Mouse (Mus musculus) bone marrow macrophage, adult 2 months (primary cell): ENCODE results near the gene Cldn2. TPM values are rescaled to one million over a fixed set of nuclear protein-coding genes. Genes with fewer than 3 reads are reported as not detected.
"Not testable (repeated sequence)": the region's sequence is repeated elsewhere in the genome, so short reads cannot be mapped to it uniquely, and the experiment has no call there.

Experiments used
- H3K27ac ChIP-seq: 2 replicates; pipeline ENCODE4 v1.5.1; 2012; ENCODE audit warnings: low read depth, low read length; ENCODE audit not compliant: insufficient read depth
- H3K4me1 ChIP-seq: 2 replicates; pipeline ENCODE4 v1.6.1; 2012; ENCODE audit warnings: low read length; ENCODE audit not compliant: control insufficient read depth, insufficient read depth
- H3K4me3 ChIP-seq: 2 replicates; pipeline ENCODE4 v1.5.1; 2012; ENCODE audit warnings: mild to moderate bottlenecking, low read length, moderate library complexity; ENCODE audit not compliant: insufficient read depth
- CTCF ChIP-seq: IDR thresholded peaks from 2 replicates; pipeline ENCODE4 v1.5.1; 2012; ENCODE audit warnings: low read depth, mild to moderate bottlenecking, low read length, moderate library complexity
- POLR2A ChIP-seq: IDR thresholded peaks from 2 replicates; pipeline ENCODE4 v1.6.1; 2012; ENCODE audit warnings: mild to moderate bottlenecking, low read depth, low read length, borderline replicate concordance
- polyA plus RNA-seq: library from polyadenylated mRNA; stranded (reverse); fragments of >200 nt; gene quantifications from 2 replicates; pipeline ENCODE4 v1.2.4, GENCODE M21; 2012; ENCODE audit not compliant: missing spikeins, insufficient read depth, insufficient read length

The Cldn2 gene
- not detected in 2 replicates for polyA plus RNA-seq

DNA sequence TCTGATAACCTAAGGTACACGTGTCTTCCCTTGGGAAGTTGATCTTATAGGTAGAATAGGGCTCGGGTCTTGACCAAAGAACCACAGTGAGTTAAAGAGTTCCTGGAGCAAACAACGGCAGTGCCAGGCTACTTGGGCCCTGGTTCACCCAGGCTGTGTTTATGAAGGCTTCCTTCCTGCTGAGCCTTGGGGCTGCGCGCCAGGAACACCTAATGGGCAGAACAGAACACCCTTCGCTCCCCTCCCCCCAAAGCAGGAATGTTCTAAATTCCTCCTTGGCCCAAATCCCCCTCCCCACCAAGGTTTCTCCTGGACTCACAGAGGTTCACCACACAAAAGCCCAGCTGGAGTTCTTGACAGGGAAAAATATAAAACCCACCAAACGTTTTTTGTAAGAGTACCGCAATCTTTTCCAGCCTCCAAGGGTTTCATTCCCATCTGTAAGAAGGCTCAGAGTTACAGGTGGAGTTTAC is at the start of gene Cldn2:
TSS of gene Cldn2 (plus strand) at position 423 of the 473 bp plus-strand sequence.
- no peaks in the 10 kb centered on the region for H3K4me1 ChIP-seq
- TF ChIP-seq POLR2A (no peak), CTCF (no peak)
- no peak within 1 kb of the TSS for H3K4me3 ChIP-seq
- H3K27ac ChIP-seq = no peak within 1 kb of the TSS

DNA sequence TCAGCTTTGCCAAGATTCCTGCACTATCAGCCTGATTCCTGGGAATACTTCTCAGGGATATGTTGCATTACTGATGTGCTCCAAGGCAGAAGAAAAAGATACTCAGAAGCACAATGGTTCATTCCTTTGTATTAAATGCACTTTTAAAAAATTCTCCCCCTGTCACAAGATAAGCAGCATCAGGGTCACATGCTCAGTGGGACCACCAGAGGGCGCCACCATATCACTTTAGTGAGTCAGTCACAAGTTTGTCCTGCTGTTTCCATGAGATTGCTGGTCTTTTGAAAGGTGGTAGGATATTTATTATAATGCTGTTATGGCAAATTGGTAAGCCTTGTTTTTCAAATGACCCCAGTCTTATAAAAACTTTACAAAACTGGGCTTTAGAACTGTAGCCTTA is 48.8 kb upstream of the Cldn2 start:
- H3K4me1 ChIP-seq = no peaks in the 10 kb centered on the region
- no peak overlapping the region for H3K4me3 ChIP-seq
- H3K27ac ChIP-seq = no peak overlapping the region
- no peak for TF ChIP-seq CTCF
- no peak for TF ChIP-seq POLR2A

DNA sequence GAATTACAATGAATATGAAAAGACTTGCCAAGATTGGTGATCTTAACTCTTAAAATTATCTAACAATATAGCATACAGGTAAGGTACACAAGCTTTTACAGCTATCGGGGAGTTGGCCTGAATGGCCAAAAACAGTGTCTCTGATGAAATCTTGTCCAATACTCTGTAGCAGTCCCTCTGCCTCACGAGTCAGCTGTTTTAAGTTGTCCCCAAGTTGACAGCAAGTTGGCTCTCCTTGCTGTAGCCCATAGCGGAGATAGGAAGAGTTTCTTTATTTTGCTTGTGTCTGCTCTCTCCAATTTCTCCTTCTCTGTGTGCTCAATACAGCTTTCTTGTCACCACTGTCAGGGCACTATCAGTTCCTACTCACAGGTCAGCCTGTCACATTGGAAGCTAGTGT is 42.0 kb upstream of the Cldn2 start:
- H3K4me3 ChIP-seq, H3K27ac ChIP-seq, H3K4me1 ChIP-seq: not testable (repeated sequence)

DNA sequence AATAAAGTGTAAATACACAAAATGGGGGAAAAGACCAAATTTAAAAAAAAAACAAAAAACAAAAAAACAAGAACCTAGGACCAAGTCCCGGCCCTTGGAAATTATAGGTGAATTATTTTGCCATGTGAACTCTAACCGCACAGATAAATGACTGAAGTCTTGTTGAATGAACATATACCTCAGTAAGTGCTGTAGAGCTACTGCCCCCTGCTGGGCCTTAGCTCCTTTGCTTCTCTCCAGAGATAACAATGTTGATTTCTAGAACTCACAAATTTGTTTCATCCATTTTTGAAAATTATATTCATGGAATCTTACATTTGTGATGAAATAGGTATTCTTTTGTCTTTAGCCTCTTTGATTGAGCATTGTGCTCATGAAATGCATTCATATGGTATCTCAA is 38.1 kb upstream of the Cldn2 start:
- TF ChIP-seq POLR2A (no peak), CTCF (no peak)
- Histone ChIP-seq H3K4me1 (no peaks in the 10 kb centered on the region), H3K4me3 (no peak overlapping the region), H3K27ac (no peak overlapping the region)

DNA sequence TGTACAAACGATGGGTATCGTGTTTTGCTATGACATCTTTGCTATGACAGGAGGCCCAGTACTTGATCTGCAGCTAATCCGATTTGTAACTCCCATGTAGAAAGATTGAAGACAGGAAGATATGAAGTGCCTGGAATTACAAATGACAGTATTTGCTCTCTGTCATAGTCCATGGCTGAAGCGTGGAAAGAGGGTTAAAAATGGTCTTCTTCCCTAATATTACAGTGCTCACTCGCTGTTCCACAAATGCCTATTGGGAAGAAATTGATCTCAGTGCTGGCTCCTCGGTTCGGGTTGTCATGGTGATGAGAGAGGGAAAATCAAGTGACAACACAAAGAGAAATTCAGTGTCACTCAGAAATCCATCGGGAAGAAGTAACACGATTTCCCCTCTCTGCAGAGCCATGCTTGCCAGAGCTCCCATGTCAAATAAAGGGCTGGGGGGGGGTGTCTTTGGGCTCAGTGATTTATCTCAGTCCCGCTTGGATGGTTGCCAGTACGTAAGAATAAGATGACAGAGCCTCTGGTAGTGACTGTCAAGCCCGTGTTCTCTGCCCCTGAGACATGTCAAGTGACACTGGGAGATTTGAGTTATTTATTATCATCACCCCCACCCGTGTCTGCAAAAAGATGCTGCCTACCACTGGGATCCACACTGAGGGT is 30.5 kb upstream of the Cldn2 start:
- TF ChIP-seq POLR2A (no peak), CTCF (no peak)
- Histone ChIP-seq H3K4me3 (no peak overlapping the region), H3K4me1 (no peaks in the 10 kb centered on the region), H3K27ac (no peak overlapping the region)

DNA sequence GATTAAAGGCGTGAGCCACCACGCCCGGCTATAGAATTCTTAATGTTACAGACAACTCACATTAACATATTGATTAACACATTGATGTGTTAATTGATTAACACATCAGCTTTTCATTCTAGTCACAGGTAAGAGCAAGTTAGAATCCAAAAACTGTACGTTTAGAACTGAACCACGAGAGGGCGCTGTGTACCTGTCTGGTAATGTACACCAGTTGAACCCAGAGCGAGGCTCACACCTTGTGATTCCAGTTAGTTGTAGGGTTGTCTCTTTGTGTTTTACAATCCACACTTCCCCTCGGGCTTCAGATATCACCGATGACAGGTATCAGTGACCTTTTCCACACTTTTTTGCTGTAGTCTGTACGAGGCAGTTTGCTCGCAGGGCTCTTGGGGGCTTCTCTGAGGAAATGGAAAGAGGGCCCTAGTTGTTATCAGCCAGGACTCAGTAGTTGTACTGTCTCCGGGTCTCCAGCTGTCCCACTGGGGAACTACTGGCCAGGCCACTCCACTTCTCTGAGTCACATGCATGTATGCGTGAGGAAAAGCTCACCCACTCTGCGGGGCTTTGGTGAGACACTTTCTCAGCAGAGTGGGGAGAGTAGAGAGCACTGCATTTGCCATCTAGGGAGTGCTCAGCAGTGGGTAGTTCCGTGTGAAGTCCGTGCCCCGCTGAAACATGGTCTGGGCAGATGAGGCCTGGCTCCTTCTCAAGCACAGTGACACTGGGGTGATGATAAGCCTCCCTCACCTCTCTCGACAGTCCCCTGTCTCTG is 26.1 kb upstream of the Cldn2 start:
- H3K4me3 ChIP-seq = no peak overlapping the region
- no peak overlapping the region for H3K27ac ChIP-seq
- TF ChIP-seq POLR2A (no peak), CTCF (no peak)

DNA sequence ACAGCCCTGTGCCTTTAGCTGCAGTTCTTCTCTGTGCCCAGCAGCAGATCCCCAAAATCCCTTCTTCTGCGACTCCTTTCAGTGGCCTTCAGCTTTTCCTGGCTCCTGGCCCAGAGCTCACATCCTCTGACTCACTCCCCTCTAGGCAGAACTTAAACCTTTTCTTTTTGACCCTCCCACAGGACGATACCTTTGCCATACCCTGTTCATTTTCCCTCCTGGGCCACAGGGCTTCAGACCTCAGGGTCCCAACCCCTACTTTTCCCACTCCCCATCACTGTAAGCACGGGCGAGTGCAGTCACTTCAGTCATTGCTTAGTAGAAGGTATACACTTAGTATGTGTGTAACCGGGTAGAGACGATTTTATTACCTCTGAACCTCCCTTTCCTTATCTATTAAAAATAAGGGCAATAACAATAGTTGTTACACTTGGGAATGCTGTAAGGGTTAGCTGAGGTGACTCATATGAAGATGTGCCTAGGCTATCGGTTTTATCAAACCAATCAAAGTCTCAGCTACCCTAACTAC is 25.5 kb upstream of the Cldn2 start:
- no peak for TF ChIP-seq POLR2A
- TF ChIP-seq CTCF = no peak
- no peak overlapping the region for H3K27ac ChIP-seq
- no peak overlapping the region for H3K4me3 ChIP-seq
- no peaks in the 10 kb centered on the region for H3K4me1 ChIP-seq

More for the DNA sequence above, 26.1 kb upstream of the Cldn2 start:
- no peaks in the 10 kb centered on the region for H3K4me1 ChIP-seq

DNA sequence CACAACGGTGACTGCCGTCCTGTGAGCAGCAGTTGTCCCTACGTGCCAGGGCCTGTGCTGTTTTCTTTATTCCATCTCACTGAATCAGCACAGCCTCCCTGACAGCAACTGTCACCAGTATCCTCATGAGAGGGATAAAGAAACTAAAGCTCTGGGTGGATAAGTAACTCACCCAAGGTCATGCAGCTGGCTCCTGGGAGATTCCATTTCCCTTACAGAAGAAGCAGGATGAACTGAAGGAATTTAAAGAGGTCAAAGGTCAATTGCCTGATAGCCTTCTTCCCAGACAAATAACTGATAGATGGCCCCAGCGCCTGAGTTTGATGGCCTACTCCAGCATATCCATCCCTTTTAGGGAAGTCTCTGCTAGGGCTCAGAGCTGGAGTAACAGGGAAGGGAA is 23.3 kb upstream of the Cldn2 start:
- Histone ChIP-seq H3K4me1 (no peaks in the 10 kb centered on the region), H3K27ac (no peak overlapping the region), H3K4me3 (no peak overlapping the region)
- TF ChIP-seq CTCF = no peak
- TF ChIP-seq POLR2A = no peak

DNA sequence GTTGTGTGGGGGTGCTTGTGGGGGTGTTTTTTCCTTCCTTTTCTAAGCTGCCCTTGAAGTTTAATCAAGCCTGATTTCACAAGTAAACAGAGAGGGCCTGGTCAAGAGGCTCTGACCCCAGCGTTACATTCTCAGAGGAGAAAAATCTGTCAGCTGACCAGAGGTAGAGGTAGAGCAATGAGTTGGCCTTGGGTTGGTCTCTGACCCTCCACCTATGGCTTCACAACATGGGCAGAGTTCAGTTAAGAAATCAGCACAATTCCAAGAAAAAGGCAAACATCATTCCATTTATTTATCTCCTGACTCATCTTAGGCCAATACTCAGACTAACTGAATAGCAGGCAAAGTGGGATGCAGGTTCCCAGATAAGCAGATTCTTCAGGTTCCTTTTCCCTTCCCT is 21.7 kb upstream of the Cldn2 start:
- TF ChIP-seq POLR2A (no peak), CTCF (no peak)
- no peak overlapping the region for H3K27ac ChIP-seq
- no peak overlapping the region for H3K4me3 ChIP-seq
- no peaks in the 10 kb centered on the region for H3K4me1 ChIP-seq

DNA sequence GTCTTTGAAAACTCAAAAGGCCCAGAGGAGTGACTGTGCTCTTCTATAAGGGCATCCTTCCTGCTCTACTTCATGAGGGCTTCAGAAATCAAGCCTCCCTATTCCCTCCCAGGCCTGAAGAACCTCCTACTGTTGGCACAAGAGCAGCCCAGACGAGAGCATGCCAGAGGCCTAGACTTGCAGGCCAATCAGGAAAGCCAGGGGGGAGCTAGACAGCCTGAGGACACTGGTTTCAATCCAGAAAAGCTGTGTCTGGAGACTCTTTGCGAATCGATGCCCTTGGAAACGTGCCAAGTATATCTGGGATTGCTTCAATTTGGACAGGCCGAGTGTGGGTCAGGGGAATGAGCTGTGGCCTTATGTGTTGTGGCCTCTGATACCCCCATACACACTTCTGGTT is 21.2 kb upstream of the Cldn2 start:
- TF ChIP-seq POLR2A (no peak), CTCF (no peak)
- no peaks in the 10 kb centered on the region for H3K4me1 ChIP-seq
- no peak overlapping the region for H3K4me3 ChIP-seq
- H3K27ac ChIP-seq = no peak overlapping the region
